Mouse (Mus musculus) neural tube, embryonic 12.5 days (tissue): ENCODE data around the gene Hccs. TPM values are rescaled to one million over a fixed set of nuclear protein-coding genes. Genes with fewer than 3 reads are reported as not detected.
A peak's percentile ranks its signal among the peaks of the same experiment; 100 is the strongest.
"Not testable (repeated sequence)": the region's sequence is repeated elsewhere in the genome, so short reads cannot be mapped to it uniquely, and the experiment has no call there.

ENCODE experiments used
- ATAC-seq: fragments of 200-750 bp; cut with Nextera tagmentation; 2 replicates; pipeline ENCODE4 v1.8.0; 2017; ENCODE audit warnings: low read depth, mild to moderate bottlenecking, moderate TSS enrichment, moderate library complexity; ENCODE audit not compliant: low FRiP score
- H3K27ac ChIP-seq: fragments of 300-500 bp; sonication (generic); 2 replicates; pipeline ENCODE4 v1.5.1; 2016
- H3K27me3 ChIP-seq: fragments of 300-500 bp; sonication (generic); replicated peaks from 2 replicates; pipeline ENCODE4 v1.6.1; 2016; ENCODE audit warnings: mild to moderate bottlenecking
- H3K36me3 ChIP-seq: fragments of 300-500 bp; sonication (generic); 2 replicates; pipeline ENCODE4 v1.6.1; 2016; ENCODE audit warnings: mild to moderate bottlenecking
- H3K4me1 ChIP-seq: fragments of 300-500 bp; sonication (generic); 2 replicates; pipeline ENCODE4 v1.6.1; 2016
- H3K4me2 ChIP-seq: fragments of 300-500 bp; sonication (generic); replicated peaks from 2 replicates; pipeline ENCODE4 v1.6.1; 2016; ENCODE audit warnings: mild to moderate bottlenecking
- H3K4me3 ChIP-seq: fragments of 300-500 bp; sonication (generic); 2 replicates; pipeline ENCODE4 v1.5.1; 2016
- H3K9ac ChIP-seq: fragments of 300-500 bp; sonication (generic); 2 replicates; pipeline ENCODE4 v1.6.1; 2016; ENCODE audit warnings: mild to moderate bottlenecking
- H3K9me3 ChIP-seq: fragments of 300-500 bp; sonication (generic); 2 replicates; pipeline ENCODE4 v1.6.1; 2016; ENCODE audit warnings: mild to moderate bottlenecking
- WGBS: fragments of 180-500 bp; shearing (Covaris S2); methylation state at CpG from one replicate; pipeline ENCODE4 v1.1.7; 2016; 5-methylcytosine and 5-hydroxymethylcytosine counted together
- polyA plus RNA-seq: library from polyadenylated mRNA; unstranded; fragments of >200 nt; fragmentation: Nextera tagmentation; extraction: Ambion mirVana; gene quantifications from 2 replicates; pipeline ENCODE4 v1.2.1, GENCODE M21; 2016

Hccs gene
- 49.9 and 52.0 TPM in 2 replicates for polyA plus RNA-seq

GRCm38 (mm10) chrX:169319945-169320667 lies at the start of gene Hccs:
Gene Hccs (minus strand): TSS chrX:169320372.
- peak within 1 kb of the TSS; percentile 65 for H3K9ac ChIP-seq
- ATAC-seq = peak; percentile 100
- H3K36me3 ChIP-seq = no peaks in the 10 kb centered on the region
- whole genome bisulfite sequencing = 17% methylated on average over 97 of the region's 97 CpGs
- peak within 1 kb of the TSS; percentile 49 for H3K4me3 ChIP-seq
- H3K4me1 ChIP-seq = peaks cover 4% of the 10 kb centered on the region; the same call in 1 of the 2 replicates
- H3K4me2 ChIP-seq = peak within 1 kb of the TSS; percentile 57
- no peaks in the 10 kb centered on the region for H3K27me3 ChIP-seq
- peak within 1 kb of the TSS; percentile 46; the same call in 1 of the 2 replicates for H3K27ac ChIP-seq
- no peaks in the 10 kb centered on the region for H3K9me3 ChIP-seq

GRCm38 (mm10) chrX:169357146-169357772 lies 37.1 kb upstream of the Hccs start:
- ATAC-seq = no peak
- Histone ChIP-seq H3K27me3 (no peaks in the 10 kb centered on the region), H3K4me2 (no peak overlapping the region), H3K36me3 (no peaks in the 10 kb centered on the region), H3K4me1 (no peaks in the 10 kb centered on the region), H3K9ac (no peak overlapping the region), H3K9me3 (no peaks in the 10 kb centered on the region), H3K4me3 (no peak overlapping the region), H3K27ac (no peak overlapping the region)
- WGBS = 82% methylated on average over 4 of the region's 4 CpGs

- Histone ChIP-seq H3K4me1 (no peaks in the 10 kb centered on the region), H3K4me2 (no peak overlapping the region), H3K9me3 (no peaks in the 10 kb centered on the region), H3K27ac (no peak overlapping the region), H3K9ac (no peak overlapping the region), H3K4me3 (no peak overlapping the region), H3K27me3 (no peaks in the 10 kb centered on the region), H3K36me3 (no peaks in the 10 kb centered on the region)
- WGBS = 76% methylated on average over 3 of the region's 3 CpGs
- ATAC-seq = no peak
These were observed 18.0 kb upstream of the Hccs start for GRCm38 (mm10) chrX:169338213-169338612.

- no peak overlapping the region for H3K4me3 ChIP-seq
- H3K9me3 ChIP-seq = no peaks in the 10 kb centered on the region
- no peak overlapping the region for H3K9ac ChIP-seq
- H3K27ac ChIP-seq = no peak overlapping the region
- H3K36me3 ChIP-seq = no peaks in the 10 kb centered on the region
- no peak overlapping the region for H3K4me2 ChIP-seq
- no peak for ATAC-seq
- no peaks in the 10 kb centered on the region for H3K4me1 ChIP-seq
- no peaks in the 10 kb centered on the region for H3K27me3 ChIP-seq
These were observed 17.4 kb upstream of the Hccs start for GRCm38 (mm10) chrX:169337559-169337958.

- no peak overlapping the region for H3K4me3 ChIP-seq
- 44% methylated on average over 3 of the region's 3 CpGs for WGBS
These were observed 12.1 kb upstream of the Hccs start for GRCm38 (mm10) chrX:169332264-169332663.

GRCm38 (mm10) chrX:169325929-169326595 lies 5.9 kb upstream of the Hccs start:
- ATAC-seq = no peak

More at GRCm38 (mm10) chrX:169332264-169332663, 12.1 kb upstream of the Hccs start:
- H3K4me2 ChIP-seq = no peak overlapping the region
- H3K36me3 ChIP-seq = no peaks in the 10 kb centered on the region
- no peaks in the 10 kb centered on the region for H3K27me3 ChIP-seq
- H3K9ac ChIP-seq = no peak overlapping the region
- no peak overlapping the region for H3K27ac ChIP-seq
- ATAC-seq = no peak
- no peaks in the 10 kb centered on the region for H3K4me1 ChIP-seq
- H3K9me3 ChIP-seq = no peaks in the 10 kb centered on the region

GRCm38 (mm10) chrX:169320668-169321005 lies 465 bp upstream of the Hccs start:
- 34% methylated on average over 15 of the region's 15 CpGs for WGBS
- not testable (repeated sequence) for H3K9ac ChIP-seq
- ATAC-seq = peak; percentile 41; the same call in 1 of the 2 replicates

More at GRCm38 (mm10) chrX:169325929-169326595, 5.9 kb upstream of the Hccs start:
- 86% methylated on average over 3 of the region's 3 CpGs for WGBS
- H3K9me3 ChIP-seq = no peaks in the 10 kb centered on the region
- no peak overlapping the region for H3K27ac ChIP-seq
- H3K9ac ChIP-seq = no peak overlapping the region
- no peak overlapping the region for H3K4me3 ChIP-seq
- no peaks in the 10 kb centered on the region for H3K4me1 ChIP-seq
- no peak overlapping the region for H3K4me2 ChIP-seq
- H3K36me3 ChIP-seq = no peaks in the 10 kb centered on the region
- no peaks in the 10 kb centered on the region for H3K27me3 ChIP-seq

GRCm38 (mm10) chrX:169319066-169319760 lies 959 bp downstream of the Hccs start:
- Histone ChIP-seq H3K27me3 (no peaks in the 10 kb centered on the region), H3K36me3 (no peaks in the 10 kb centered on the region), H3K9ac (peak overlapping the region; percentile 65), H3K4me2 (peak overlapping the region; percentile 57), H3K9me3 (no peaks in the 10 kb centered on the region), H3K4me1 (peaks cover 4% of the 10 kb centered on the region; the same call in 1 of the 2 replicates), H3K27ac (no peak overlapping the region), H3K4me3 (peak overlapping the region; percentile 49)
- ATAC-seq = no peak
- 64% methylated on average over 12 of the region's 12 CpGs for WGBS

More at GRCm38 (mm10) chrX:169320668-169321005, 465 bp upstream of the Hccs start:
- H3K27ac ChIP-seq, H3K27me3 ChIP-seq, H3K36me3 ChIP-seq, H3K4me1 ChIP-seq, H3K9me3 ChIP-seq: not testable (repeated sequence)
- Histone ChIP-seq H3K4me2 (peak overlapping the region; percentile 57), H3K4me3 (peak overlapping the region; percentile 49)

- no peak overlapping the region for H3K27ac ChIP-seq
- no peaks in the 10 kb centered on the region for H3K9me3 ChIP-seq
- H3K4me2 ChIP-seq = no peak overlapping the region
- no peak overlapping the region for H3K9ac ChIP-seq
- ATAC-seq = no peak
- H3K4me1 ChIP-seq = no peaks in the 10 kb centered on the region
- H3K27me3 ChIP-seq = no peaks in the 10 kb centered on the region
- 0 out of 2 replicates have a peak, but pooled peaks cover 2% of the 10 kb centered on the region for H3K36me3 ChIP-seq
- no peak overlapping the region for H3K4me3 ChIP-seq
- WGBS = 88% methylated on average over 3 of the region's 3 CpGs
These were observed 11.6 kb downstream of the Hccs start for GRCm38 (mm10) chrX:169308559-169308958.

- Histone ChIP-seq H3K9ac (no peak overlapping the region), H3K4me2 (no peak overlapping the region), H3K9me3 (no peaks in the 10 kb centered on the region), H3K27ac (no peak overlapping the region), H3K4me1 (no peaks in the 10 kb centered on the region), H3K27me3 (no peaks in the 10 kb centered on the region), H3K36me3 (no peaks in the 10 kb centered on the region), H3K4me3 (no peak overlapping the region)
- WGBS = 53% methylated on average over 3 of the region's 3 CpGs
- no peak for ATAC-seq
These were observed 16.2 kb downstream of the Hccs start for GRCm38 (mm10) chrX:169303945-169304344.

GRCm38 (mm10) chrX:169302271-169303045 lies 17.7 kb downstream of the Hccs start:
- no peaks in the 10 kb centered on the region for H3K9me3 ChIP-seq
- no peak overlapping the region for H3K9ac ChIP-seq
- H3K4me1 ChIP-seq = no peaks in the 10 kb centered on the region
- no peaks in the 10 kb centered on the region for H3K27me3 ChIP-seq
- H3K4me2 ChIP-seq = no peak overlapping the region
- no peak for ATAC-seq
- H3K4me3 ChIP-seq = no peak overlapping the region
- H3K27ac ChIP-seq = no peak overlapping the region
- H3K36me3 ChIP-seq = no peaks in the 10 kb centered on the region
- 67% methylated on average over 26 of the region's 26 CpGs for WGBS
